Mouse (Mus musculus) stomach, embryonic 16.5 days (tissue): ENCODE measurements around the gene Zdhhc5. TPM values are rescaled to one million over a fixed set of nuclear protein-coding genes. Genes with fewer than 3 reads are reported as not detected.
A peak's percentile ranks its signal among the peaks of the same experiment; 100 is the strongest.
"Not testable (repeated sequence)": the region's sequence is repeated elsewhere in the genome, so short reads cannot be mapped to it uniquely, and the experiment has no call there.

Experiments
- ATAC-seq: fragments of 200-750 bp; cut with Nextera tagmentation; 2 replicates; pipeline ENCODE4 v1.8.0; 2017; ENCODE audit warnings: moderate number of reproducible peaks, moderate TSS enrichment; ENCODE audit not compliant: insufficient read depth, low FRiP score
- H3K27ac ChIP-seq: fragments of 300-500 bp; sonication (generic); 2 replicates; pipeline ENCODE4 v1.5.1; 2014; ENCODE audit warnings: low read length
- H3K27me3 ChIP-seq: fragments of 300-500 bp; sonication (generic); 2 replicates; pipeline ENCODE4 v1.6.1; 2014; ENCODE audit warnings: low read length, control low read depth, mixed read lengths; ENCODE audit not compliant: control insufficient read depth, insufficient read depth
- H3K36me3 ChIP-seq: fragments of 300-500 bp; sonication (generic); 2 replicates; pipeline ENCODE4 v1.6.1; 2014; ENCODE audit warnings: low read length; ENCODE audit not compliant: control insufficient read depth, insufficient read depth
- H3K4me1 ChIP-seq: fragments of 300-500 bp; sonication (generic); 2 replicates; pipeline ENCODE4 v1.6.1; 2014; ENCODE audit warnings: low read length, control low read depth, mixed read lengths; ENCODE audit not compliant: control insufficient read depth, insufficient read depth
- H3K4me2 ChIP-seq: fragments of 300-500 bp; sonication (generic); 2 replicates; pipeline ENCODE4 v1.6.1; 2014; ENCODE audit warnings: low read depth, low read length, mixed read lengths
- H3K4me3 ChIP-seq: fragments of 300-500 bp; sonication (generic); replicated peaks from 2 replicates; pipeline ENCODE4 v1.5.1; 2014; ENCODE audit warnings: mild to moderate bottlenecking, low read length
- H3K9ac ChIP-seq: fragments of 300-500 bp; sonication (generic); 2 replicates; pipeline ENCODE4 v1.6.1; 2014; ENCODE audit warnings: low read length
- H3K9me3 ChIP-seq: fragments of 300-500 bp; sonication (generic); replicated peaks from 2 replicates; pipeline ENCODE4 v1.6.1; 2016; ENCODE audit warnings: low read length, control low read depth; ENCODE audit not compliant: control insufficient read depth
- WGBS: fragments of 180-500 bp; shearing (Covaris S2); extraction: QIAGEN DNeasy Blood & Tissue Kit; methylation state at CpG from one replicate; pipeline ENCODE4 v1.1.7; 2014; 5-methylcytosine and 5-hydroxymethylcytosine counted together
- polyA plus RNA-seq: library from polyadenylated mRNA; unstranded; fragments of >200 nt; fragmentation: Nextera tagmentation; extraction: Ambion mirVana; gene quantifications from 2 replicates; pipeline ENCODE4 v1.2.1, GENCODE M21; 2015

Gene Zdhhc5
- polyA plus RNA-seq, 1 experiment from 2014 or later: 36.9 TPM

DNA sequence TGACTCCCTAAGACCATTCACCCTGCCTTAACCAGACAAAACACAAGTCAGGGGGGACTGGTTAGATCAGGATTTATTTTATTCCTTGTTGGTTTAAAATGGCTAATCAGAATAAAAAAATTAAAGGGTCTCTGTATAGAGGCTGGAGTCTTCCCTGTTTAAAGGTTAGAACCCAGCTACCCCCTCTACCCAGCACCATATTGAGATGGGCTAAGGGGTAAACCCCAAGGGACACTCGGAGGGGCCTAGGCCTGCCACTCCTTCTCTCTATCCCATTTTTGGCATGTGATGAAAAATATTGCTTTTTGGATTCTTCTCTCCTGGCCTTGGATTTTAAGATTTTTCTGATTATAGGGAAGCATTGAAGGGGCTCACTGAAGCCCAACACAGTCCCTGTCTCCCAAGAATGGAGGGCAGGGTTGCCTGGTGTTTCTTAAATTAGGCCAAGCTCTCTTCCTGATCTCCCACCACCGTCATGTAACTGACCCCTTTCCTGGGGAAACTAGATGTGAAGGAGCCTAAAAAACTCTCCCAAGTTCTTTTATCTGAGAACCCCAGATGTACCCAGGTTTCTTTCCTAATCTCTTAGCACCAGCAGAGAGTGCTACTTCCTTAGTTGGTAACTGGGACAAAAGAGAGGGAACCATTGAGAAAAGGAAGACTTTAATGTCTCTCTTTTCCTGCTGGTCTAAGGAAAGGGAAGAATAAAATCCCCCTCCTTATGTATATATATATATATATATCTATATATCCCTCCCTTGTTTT, 26.7 kb downstream of the Zdhhc5 start:
- 80% methylated on average over 2 of the region's 2 CpGs for WGBS
- H3K36me3 ChIP-seq: peaks cover 40% of the 10 kb centered on the region
- no peaks in the 10 kb centered on the region for H3K9me3 ChIP-seq
- no peak overlapping the region for H3K4me2 ChIP-seq
- no peak overlapping the region for H3K27ac ChIP-seq
- no peaks in the 10 kb centered on the region for H3K27me3 ChIP-seq
- no peak overlapping the region for H3K4me3 ChIP-seq
- H3K4me1 ChIP-seq: no peaks in the 10 kb centered on the region
- no peak for ATAC-seq
- H3K9ac ChIP-seq: no peak overlapping the region

DNA sequence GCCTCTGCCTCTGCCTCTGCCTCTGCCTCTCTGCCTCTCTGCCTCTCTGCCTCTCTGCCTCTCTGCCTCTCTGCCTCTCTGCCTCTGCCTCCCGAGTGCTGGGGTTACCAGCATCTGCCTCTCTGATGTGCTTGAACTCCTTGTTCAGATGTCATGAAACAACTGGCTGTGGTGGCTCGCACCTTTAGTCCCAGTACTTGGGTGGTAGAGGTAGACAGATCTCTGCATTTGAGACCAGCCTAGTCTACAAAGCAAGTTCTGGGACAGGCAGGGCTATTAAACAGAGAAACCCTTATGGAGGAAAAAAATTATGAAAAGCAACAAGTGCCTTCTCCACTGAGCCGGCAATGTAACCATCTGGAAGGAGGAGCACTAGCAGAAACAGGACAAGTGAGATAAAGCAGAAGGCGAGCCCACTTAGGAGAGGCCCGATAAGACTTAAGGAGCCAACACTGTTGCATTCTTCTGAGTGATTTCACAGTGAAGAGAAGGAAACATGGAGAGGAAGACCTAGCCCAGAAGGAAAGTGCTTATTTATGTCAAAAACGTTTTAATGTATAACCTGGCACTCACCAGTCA, 32.3 kb downstream of the Zdhhc5 start:
- H3K4me3 ChIP-seq: no peak overlapping the region
- H3K4me1 ChIP-seq: peaks cover 6% of the 10 kb centered on the region
- WGBS: 67% methylated on average over 6 of the region's 6 CpGs
- H3K9ac ChIP-seq: no peak overlapping the region
- ATAC-seq: no peak
- peaks cover 15% of the 10 kb centered on the region; the same call in 1 of the 2 replicates for H3K36me3 ChIP-seq
- H3K9me3 ChIP-seq: no peaks in the 10 kb centered on the region
- H3K27ac ChIP-seq: no peak overlapping the region
- H3K27me3 ChIP-seq: no peaks in the 10 kb centered on the region
- no peak overlapping the region for H3K4me2 ChIP-seq

DNA sequence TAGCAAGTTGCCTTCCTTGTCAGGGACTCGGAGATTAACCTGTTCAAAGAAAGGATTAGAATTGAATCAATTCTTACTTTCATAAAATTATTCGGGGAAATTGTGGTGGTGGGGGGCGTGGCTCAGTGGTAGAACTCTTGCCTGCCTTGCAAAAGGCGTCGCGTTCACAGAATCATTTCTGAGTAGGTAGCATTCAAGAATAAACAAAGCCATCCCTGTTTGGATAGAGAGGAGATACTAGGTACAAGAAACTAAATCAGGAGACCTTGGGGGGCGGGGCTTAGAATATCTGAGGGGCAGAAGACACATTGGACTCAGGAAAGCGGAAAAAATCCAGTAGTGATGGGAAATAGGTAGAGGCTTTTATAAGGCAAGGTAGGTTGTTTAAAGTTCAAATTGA, 36.0 kb downstream of the Zdhhc5 start, which contains the start of gene Tmx2:
Gene Tmx2, minus strand, starts transcription at position 125 of the 400 bp plus-strand sequence.
- H3K9me3 ChIP-seq: no peaks in the 10 kb centered on the region
- 13% methylated on average over 8 of the region's 8 CpGs for WGBS
- peak within 1 kb of the TSS; percentile 95 for H3K4me2 ChIP-seq
- H3K4me3 ChIP-seq: peak within 1 kb of the TSS; percentile 100
- ATAC-seq: no peak
- H3K36me3 ChIP-seq: peaks cover 6% of the 10 kb centered on the region; the same call in 1 of the 2 replicates
- peak within 1 kb of the TSS; percentile 95 for H3K9ac ChIP-seq
- H3K4me1 ChIP-seq: peaks cover 14% of the 10 kb centered on the region
- no peaks in the 10 kb centered on the region for H3K27me3 ChIP-seq
- peak within 1 kb of the TSS; percentile 82 for H3K27ac ChIP-seq

DNA sequence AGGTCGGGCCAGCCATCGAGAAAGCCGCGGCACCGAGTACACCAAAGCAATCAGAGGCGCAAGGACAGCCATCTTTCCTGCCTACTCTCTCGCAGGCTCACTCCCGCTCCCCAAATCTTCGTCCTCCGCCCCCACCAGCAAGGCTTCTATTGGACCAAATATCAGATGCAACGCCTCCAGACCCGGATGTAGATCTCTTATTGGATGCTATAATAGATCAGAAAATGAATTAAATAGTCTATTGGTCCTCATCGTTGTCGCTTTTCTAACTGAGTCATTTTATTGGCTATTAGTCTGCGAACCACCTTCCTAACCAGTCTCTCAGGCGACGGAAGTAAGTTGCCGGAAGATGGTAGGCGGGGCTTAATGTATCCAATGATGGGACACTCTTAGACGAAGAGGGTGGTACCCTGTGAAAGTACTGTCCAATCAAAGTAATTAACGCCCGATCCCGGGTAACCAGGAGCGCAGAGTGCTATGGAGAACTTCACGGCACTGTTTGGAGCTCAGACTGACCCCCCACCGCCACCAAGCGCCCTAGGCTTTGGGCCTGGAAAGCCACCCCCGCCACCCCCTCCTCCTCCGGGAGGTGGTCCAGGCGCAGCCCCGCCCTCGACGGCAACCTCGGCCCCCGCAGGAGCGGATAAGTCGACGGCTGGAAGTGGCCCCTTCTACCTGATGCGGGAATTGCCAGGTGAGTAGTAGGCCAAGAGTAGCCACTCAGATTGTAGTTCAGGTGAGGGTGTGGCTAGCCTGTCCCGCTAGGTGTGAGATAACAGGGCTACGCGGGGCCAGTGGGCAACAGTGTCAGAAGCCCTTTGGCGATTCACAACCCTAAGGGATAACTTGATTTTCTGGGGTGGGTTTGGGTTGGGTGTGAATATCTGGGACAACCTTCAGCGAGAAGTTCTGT, 36.8 kb downstream of the Zdhhc5 start, which contains the start of the genes Gm28635 and Med19:
Gene Gm28635, minus strand, starts transcription at position 74 of the 913 bp plus-strand sequence.
Gene Med19, plus strand, starts transcription at position 435 of the 913 bp plus-strand sequence.
- H3K27me3 ChIP-seq: no peaks in the 10 kb centered on the region
- H3K36me3 ChIP-seq: peaks cover 6% of the 10 kb centered on the region; the same call in 1 of the 2 replicates
- peak within 1 kb of the TSS; percentile 95 for H3K4me2 ChIP-seq
- H3K27ac ChIP-seq: peak within 1 kb of the TSS; percentile 82
- peaks cover 14% of the 10 kb centered on the region for H3K4me1 ChIP-seq
- H3K4me3 ChIP-seq: peak within 1 kb of the TSS; percentile 100
- no peaks in the 10 kb centered on the region for H3K9me3 ChIP-seq
- under 1% methylated on average over 44 of the region's 44 CpGs for WGBS
- peak; percentile 100 for ATAC-seq
- peak within 1 kb of the TSS; percentile 95 for H3K9ac ChIP-seq

DNA sequence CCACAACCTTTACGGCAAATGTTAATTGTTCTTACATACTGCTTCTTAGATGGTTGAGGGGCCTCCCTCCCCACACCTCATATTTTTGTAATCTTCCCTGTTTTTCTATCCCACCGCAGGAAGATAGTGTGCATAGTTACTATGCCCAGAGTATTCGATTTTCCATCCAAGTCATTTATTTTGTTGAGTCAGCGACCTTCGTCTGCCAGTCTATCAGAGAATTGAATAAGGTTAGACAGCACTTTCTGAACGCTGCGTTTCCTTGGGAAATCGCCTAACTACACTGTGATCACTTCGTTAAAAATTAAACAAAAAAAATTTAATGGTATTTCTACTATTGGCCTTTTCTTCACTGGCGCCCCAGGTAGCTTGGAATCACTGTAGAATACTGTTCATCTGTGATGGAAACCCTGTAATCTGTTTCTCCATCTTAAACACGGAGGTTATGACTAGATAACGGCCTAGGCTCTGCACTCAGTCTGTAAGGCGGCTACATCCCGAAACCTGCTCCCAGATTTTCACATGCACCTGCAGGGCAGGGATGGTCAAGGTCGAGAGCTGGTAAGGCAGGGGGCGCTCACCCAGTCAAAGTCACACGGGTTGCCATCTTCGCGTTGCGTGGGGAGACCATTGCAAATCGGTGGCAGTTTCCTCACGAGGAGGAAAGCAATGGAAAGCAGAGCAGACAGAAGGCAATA, 37.6 kb downstream of the Zdhhc5 start:
- ATAC-seq: peak; percentile 33; the same call in 1 of the 2 replicates
- Histone ChIP-seq H3K27ac (peak overlapping the region; percentile 55; the same call in 1 of the 2 replicates), H3K4me1 (peaks cover 14% of the 10 kb centered on the region), H3K27me3 (no peaks in the 10 kb centered on the region), H3K36me3 (peaks cover 6% of the 10 kb centered on the region; the same call in 1 of the 2 replicates), H3K4me2 (peak overlapping the region; percentile 61), H3K9ac (peak overlapping the region; percentile 76), H3K4me3 (peak overlapping the region; percentile 100), H3K9me3 (no peaks in the 10 kb centered on the region)
- WGBS: 8% methylated on average over 22 of the region's 22 CpGs

DNA sequence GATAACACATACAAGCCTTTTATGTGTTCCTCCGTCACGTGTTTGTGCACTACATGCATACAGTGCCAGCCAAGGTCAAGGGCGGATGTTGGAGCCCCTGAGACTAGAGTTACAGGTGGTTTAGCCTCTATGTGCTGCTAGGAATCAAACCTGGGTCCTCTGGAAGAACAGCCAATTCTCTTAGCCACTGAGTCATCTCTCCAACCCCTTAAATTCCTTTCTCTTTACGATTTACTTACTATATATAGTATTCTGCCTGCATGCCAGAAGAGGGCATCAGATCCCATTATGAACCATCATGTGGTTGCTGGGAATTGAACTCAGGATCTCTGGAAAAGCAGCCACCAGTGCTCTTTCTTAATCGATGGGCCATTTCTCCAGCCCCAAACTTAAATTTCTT, 43.4 kb downstream of the Zdhhc5 start:
- H3K36me3 ChIP-seq, H3K9me3 ChIP-seq, H3K27ac ChIP-seq, H3K4me3 ChIP-seq, H3K9ac ChIP-seq, H3K27me3 ChIP-seq, ATAC-seq, H3K4me2 ChIP-seq: not testable (repeated sequence)
- H3K4me1 ChIP-seq: peaks cover 16% of the 10 kb centered on the region
- 61% methylated on average over 4 of the region's 5 CpGs for WGBS

DNA sequence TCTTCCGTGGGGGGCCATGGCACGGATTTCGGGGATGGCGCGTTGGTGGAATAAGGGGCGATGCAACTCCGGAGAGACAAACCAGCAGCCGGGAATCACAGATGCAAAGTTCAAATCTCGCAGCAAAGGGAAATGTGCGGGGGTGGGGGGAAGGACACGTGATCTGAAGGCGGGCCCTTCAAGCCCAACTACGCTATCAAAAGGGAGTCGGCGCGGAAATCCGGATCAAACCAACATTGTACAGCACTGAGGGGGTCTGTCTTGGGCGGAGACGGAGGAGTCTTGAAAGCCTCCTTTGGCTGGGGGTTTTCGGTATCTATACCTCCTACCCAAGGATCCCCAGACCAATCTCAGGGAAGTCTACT, 44.4 kb downstream of the Zdhhc5 start, which contains the start of gene Selenoh:
Gene Selenoh, minus strand, starts transcription at position 202 of the 365 bp plus-strand sequence.
- Histone ChIP-seq H3K27me3 (no peaks in the 10 kb centered on the region), H3K27ac (peak within 1 kb of the TSS; percentile 91), H3K36me3 (peaks cover 4% of the 10 kb centered on the region; the same call in 1 of the 2 replicates), H3K9me3 (no peaks in the 10 kb centered on the region), H3K9ac (peak within 1 kb of the TSS; percentile 94), H3K4me3 (peak within 1 kb of the TSS; percentile 87), H3K4me1 (peaks cover 12% of the 10 kb centered on the region; the same call in 1 of the 2 replicates), H3K4me2 (peak within 1 kb of the TSS; percentile 78)
- peak; percentile 94 for ATAC-seq
- WGBS: under 1% methylated on average over 20 of the region's 20 CpGs

DNA sequence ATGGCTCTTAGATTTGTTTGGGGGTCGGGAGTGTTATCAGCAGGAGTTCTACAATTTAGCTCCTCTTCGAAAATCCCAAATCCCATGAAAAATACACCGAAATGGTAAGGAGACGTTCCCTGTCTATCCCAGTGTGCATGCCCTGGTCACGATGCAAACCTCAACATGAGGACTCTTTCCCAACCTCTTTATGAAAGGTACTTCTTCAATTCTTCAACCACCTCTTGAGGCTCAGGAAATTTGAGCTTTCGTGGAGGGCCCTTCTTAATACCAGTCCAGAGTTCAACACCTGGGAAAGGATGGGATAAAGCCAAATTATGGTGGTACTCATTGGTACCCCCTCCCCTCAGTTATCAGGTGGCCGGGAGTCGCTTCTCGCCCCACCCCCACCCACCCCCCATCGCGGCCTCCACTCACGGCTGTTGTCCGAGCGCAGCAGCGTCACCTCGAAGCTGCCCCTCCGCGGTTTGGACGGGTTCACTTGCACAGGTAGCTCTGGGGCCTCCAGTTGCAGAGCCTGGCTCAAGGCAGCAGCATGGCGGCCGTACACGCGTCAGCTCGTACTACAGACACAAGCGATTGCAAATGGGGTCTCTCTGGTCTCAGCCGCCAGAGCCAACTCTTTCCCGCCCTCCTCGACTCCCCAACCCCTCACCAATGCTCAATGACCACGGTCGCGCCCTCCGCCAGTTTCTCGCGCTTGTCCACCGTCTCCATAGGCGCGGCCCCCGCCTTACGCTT, 45.0 kb downstream of the Zdhhc5 start:
- Histone ChIP-seq H3K27ac (peak overlapping the region; percentile 91), H3K27me3 (no peaks in the 10 kb centered on the region), H3K4me3 (peak overlapping the region; percentile 87), H3K4me2 (peak overlapping the region; percentile 78), H3K36me3 (no peaks in the 10 kb centered on the region), H3K9me3 (no peaks in the 10 kb centered on the region), H3K4me1 (peaks cover 12% of the 10 kb centered on the region; the same call in 1 of the 2 replicates), H3K9ac (peak overlapping the region; percentile 94)
- peak; percentile 64 for ATAC-seq
- WGBS: 2% methylated on average over 39 of the region's 39 CpGs
